Mouse (Mus musculus) midbrain, embryonic 10.5 days (tissue): ENCODE data around the gene Cask. TPM values are rescaled to one million over a fixed set of nuclear protein-coding genes. Genes with fewer than 3 reads are reported as not detected.
"Not testable (repeated sequence)": the region's sequence is repeated elsewhere in the genome, so short reads cannot be mapped to it uniquely, and the experiment has no call there.

Experiments
- DNase-seq: peaks from one replicate; pipeline ENCODE4 v3.0.0-alpha.2; 2017; ENCODE audit warnings: low spot score
- H3K27ac ChIP-seq: fragments of 300-500 bp; sonication (generic); replicated peaks from 2 replicates; pipeline ENCODE4 v1.5.1; 2016; ENCODE audit warnings: mild to moderate bottlenecking
- H3K27me3 ChIP-seq: fragments of 300-500 bp; sonication (generic); 2 replicates; pipeline ENCODE4 v1.6.1; 2016; ENCODE audit warnings: low read depth, mild to moderate bottlenecking; ENCODE audit not compliant: poor library complexity, severe bottlenecking
- H3K36me3 ChIP-seq: fragments of 300-500 bp; sonication (generic); 2 replicates; pipeline ENCODE4 v1.6.1; 2016; ENCODE audit warnings: mild to moderate bottlenecking, moderate library complexity
- H3K4me1 ChIP-seq: fragments of 300-500 bp; sonication (generic); 2 replicates; pipeline ENCODE4 v1.6.1; 2016
- H3K4me3 ChIP-seq: fragments of 300-500 bp; sonication (generic); 2 replicates; pipeline ENCODE4 v1.5.1; 2016; ENCODE audit warnings: mild to moderate bottlenecking, moderate library complexity
- H3K9me3 ChIP-seq: fragments of 300-500 bp; sonication (generic); replicated peaks from 2 replicates; pipeline ENCODE4 v1.6.1; 2016; ENCODE audit warnings: mild to moderate bottlenecking
- WGBS: fragments of 180-500 bp; shearing (Covaris S2); methylation state at CpG from one replicate; pipeline ENCODE4 v1.1.7; 2016; 5-methylcytosine and 5-hydroxymethylcytosine counted together
- polyA plus RNA-seq: library from polyadenylated mRNA; unstranded; fragments of >200 nt; fragmentation: Nextera tagmentation; extraction: Ambion mirVana; gene quantifications from 2 replicates; pipeline ENCODE4 v1.2.1, GENCODE M21; 2016

The Cask gene
- polyA plus RNA-seq, 1 experiment from 2014 or later, result 12.4 TPM

- WGBS, result 84% methylated on average over 2 of the region's 2 CpGs
- Histone ChIP-seq H3K4me1 (no peaks in the 10 kb centered on the region), H3K9me3 (no peaks in the 10 kb centered on the region), H3K36me3 (no peaks in the 10 kb centered on the region), H3K4me3 (no peak overlapping the region), H3K27me3 (no peaks in the 10 kb centered on the region), H3K27ac (no peak overlapping the region)
- no peak for DNase-seq
Observed at GRCm38 (mm10) chrX:13798754-13799153, 52.4 kb downstream of the Cask start.

- Histone ChIP-seq H3K27me3 (no peaks in the 10 kb centered on the region), H3K4me3 (no peak overlapping the region), H3K9me3 (peaks cover 4% of the 10 kb centered on the region; the same call in 1 of the 2 replicates), H3K36me3 (no peaks in the 10 kb centered on the region), H3K4me1 (no peaks in the 10 kb centered on the region), H3K27ac (no peak overlapping the region)
- 92% methylated on average over 1 of the region's 1 CpGs for WGBS
- no peak for DNase-seq
Observed at GRCm38 (mm10) chrX:13765672-13766071, 85.5 kb downstream of the Cask start.

GRCm38 (mm10) chrX:13765024-13765423 lies 86.1 kb downstream of the Cask start:
- Histone ChIP-seq H3K27ac (no peak overlapping the region), H3K27me3 (no peaks in the 10 kb centered on the region), H3K4me3 (no peak overlapping the region), H3K9me3 (peaks cover 4% of the 10 kb centered on the region; the same call in 1 of the 2 replicates), H3K4me1 (no peaks in the 10 kb centered on the region), H3K36me3 (no peaks in the 10 kb centered on the region)
- WGBS, result 91% methylated on average over 1 of the region's 1 CpGs
- no peak for DNase-seq

GRCm38 (mm10) chrX:13757279-13758005 lies 93.7 kb downstream of the Cask start:
- H3K36me3 ChIP-seq, result no peaks in the 10 kb centered on the region
- no peak overlapping the region for H3K4me3 ChIP-seq
- H3K4me1 ChIP-seq, result no peaks in the 10 kb centered on the region
- no peaks in the 10 kb centered on the region for H3K9me3 ChIP-seq
- DNase-seq, result no peak
- no peaks in the 10 kb centered on the region for H3K27me3 ChIP-seq
- H3K27ac ChIP-seq, result no peak overlapping the region
- 18% methylated on average over 3 of the region's 3 CpGs for WGBS

- no peak overlapping the region for H3K4me3 ChIP-seq
- H3K27ac ChIP-seq, result no peak overlapping the region
- DNase-seq, result no peak
- H3K9me3 ChIP-seq, result peaks cover 4% of the 10 kb centered on the region; the same call in 1 of the 2 replicates
- no peaks in the 10 kb centered on the region for H3K4me1 ChIP-seq
- 75% methylated on average over 2 of the region's 2 CpGs for WGBS
- H3K27me3 ChIP-seq, result no peaks in the 10 kb centered on the region
- no peaks in the 10 kb centered on the region for H3K36me3 ChIP-seq
Observed at GRCm38 (mm10) chrX:13741110-13741509, 110.1 kb downstream of the Cask start.

GRCm38 (mm10) chrX:13730785-13731184 lies 120.4 kb downstream of the Cask start:
- H3K27ac ChIP-seq, H3K27me3 ChIP-seq, H3K9me3 ChIP-seq, DNase-seq, H3K36me3 ChIP-seq, H3K4me3 ChIP-seq, H3K4me1 ChIP-seq: not testable (repeated sequence)

- Histone ChIP-seq H3K27ac (no peak overlapping the region), H3K27me3 (no peaks in the 10 kb centered on the region), H3K4me3 (no peak overlapping the region), H3K36me3 (no peaks in the 10 kb centered on the region), H3K9me3 (no peaks in the 10 kb centered on the region), H3K4me1 (no peaks in the 10 kb centered on the region)
- WGBS, result 96% methylated on average over 1 of the region's 1 CpGs
- DNase-seq, result no peak
Observed at GRCm38 (mm10) chrX:13729835-13730480, 121.2 kb downstream of the Cask start.

- no peak for DNase-seq
- WGBS, result 85% methylated on average over 8 of the region's 8 CpGs
- Histone ChIP-seq H3K4me3 (no peak overlapping the region), H3K27ac (no peak overlapping the region), H3K9me3 (no peaks in the 10 kb centered on the region), H3K4me1 (no peaks in the 10 kb centered on the region), H3K27me3 (no peaks in the 10 kb centered on the region), H3K36me3 (no peaks in the 10 kb centered on the region)
Observed at GRCm38 (mm10) chrX:13725573-13726403, 125.4 kb downstream of the Cask start.

GRCm38 (mm10) chrX:13720296-13720829 lies 130.8 kb downstream of the Cask start:
- no peak overlapping the region for H3K27ac ChIP-seq
- no peaks in the 10 kb centered on the region for H3K4me1 ChIP-seq
- H3K27me3 ChIP-seq, result no peaks in the 10 kb centered on the region
- no peak overlapping the region for H3K4me3 ChIP-seq
- no peaks in the 10 kb centered on the region for H3K36me3 ChIP-seq
- no peak for DNase-seq
- no peaks in the 10 kb centered on the region for H3K9me3 ChIP-seq
- WGBS, result 85% methylated on average over 7 of the region's 7 CpGs

- H3K27ac ChIP-seq, result no peak overlapping the region
- WGBS, result 89% methylated on average over 1 of the region's 1 CpGs
Observed at GRCm38 (mm10) chrX:13718283-13718682, 132.9 kb downstream of the Cask start.

GRCm38 (mm10) chrX:13716796-13717569 lies 134.2 kb downstream of the Cask start:
- no peak overlapping the region for H3K27ac ChIP-seq
- H3K36me3 ChIP-seq, result peaks cover 8% of the 10 kb centered on the region; the same call in 1 of the 2 replicates
- no peaks in the 10 kb centered on the region for H3K9me3 ChIP-seq
- H3K4me3 ChIP-seq, result no peak overlapping the region
- DNase-seq, result no peak
- 79% methylated on average over 4 of the region's 4 CpGs for WGBS
- H3K27me3 ChIP-seq, result no peaks in the 10 kb centered on the region
- H3K4me1 ChIP-seq, result no peaks in the 10 kb centered on the region

More at GRCm38 (mm10) chrX:13718283-13718682, 132.9 kb downstream of the Cask start:
- no peaks in the 10 kb centered on the region for H3K4me1 ChIP-seq
- no peaks in the 10 kb centered on the region for H3K27me3 ChIP-seq
- H3K36me3 ChIP-seq, result peaks cover 3% of the 10 kb centered on the region; the same call in 1 of the 2 replicates
- no peak overlapping the region for H3K4me3 ChIP-seq
- no peaks in the 10 kb centered on the region for H3K9me3 ChIP-seq
- no peak for DNase-seq

- DNase-seq, result peak; percentile 16
- Histone ChIP-seq H3K9me3 (no peaks in the 10 kb centered on the region), H3K4me3 (no peak overlapping the region), H3K27me3 (no peaks in the 10 kb centered on the region), H3K27ac (no peak overlapping the region), H3K4me1 (no peaks in the 10 kb centered on the region), H3K36me3 (peaks cover 8% of the 10 kb centered on the region; the same call in 1 of the 2 replicates)
- WGBS, result 60% methylated on average over 2 of the region's 2 CpGs
Observed at GRCm38 (mm10) chrX:13710174-13710573, 141.0 kb downstream of the Cask start.
